Mouse (Mus musculus) right cerebral cortex, postnatal 14 days (tissue): Measurements from ENCODE around the gene 1700030K09Rik.

ENCODE experiments used
- DNase-seq: peaks from one replicate; pipeline ENCODE4 v3.0.0; 2022

1700030K09Rik gene

DNA sequence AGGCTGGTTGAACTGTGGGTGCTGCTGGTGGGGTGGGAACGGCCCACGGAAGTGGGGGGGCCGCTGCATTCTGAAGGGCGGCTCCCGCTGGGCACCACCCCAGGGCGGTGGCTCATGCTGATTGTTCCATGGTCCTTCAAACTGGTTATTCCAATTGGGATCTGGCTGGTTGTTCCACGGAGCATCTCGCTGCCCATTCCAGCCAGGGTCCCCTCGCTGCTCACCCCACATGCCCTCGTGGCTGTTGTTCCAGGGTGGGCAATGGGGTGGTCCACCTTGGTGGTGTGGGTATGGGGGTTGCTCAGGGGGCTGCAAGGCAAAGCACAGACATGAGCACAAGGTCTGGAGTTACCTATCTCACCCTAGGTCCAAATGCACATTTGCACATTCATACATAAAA is 20.5 kb downstream of the 1700030K09Rik start:
- DNase-seq: no peak

- no peak for DNase-seq
Measured at GRCm38 (mm10) chr8:72469243-72469642, 25.6 kb downstream of the 1700030K09Rik start.

- no peak for DNase-seq
Measured at GRCm38 (mm10) chr8:72469984-72470383, 26.3 kb downstream of the 1700030K09Rik start.

DNA sequence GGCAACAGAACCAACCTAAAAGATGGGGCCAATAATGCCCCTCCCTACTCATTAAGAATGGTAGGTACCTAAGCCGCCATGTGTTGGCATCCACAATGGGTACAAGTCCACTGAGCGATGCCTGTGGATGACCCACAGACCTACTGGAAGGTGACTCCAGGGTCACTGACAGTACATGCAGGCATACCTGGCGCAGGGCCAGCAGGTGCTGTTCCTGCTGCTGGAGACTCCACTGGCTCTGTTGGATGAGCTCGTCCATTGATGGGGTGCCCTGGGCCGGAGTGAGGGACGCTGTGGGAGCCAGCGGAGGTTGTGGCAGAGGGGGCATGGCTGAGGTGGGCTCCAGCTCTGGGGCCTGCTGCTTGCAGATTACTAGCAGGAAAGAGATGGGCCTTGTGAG is 27.0 kb downstream of the 1700030K09Rik start:
- DNase-seq: no peak

DNA sequence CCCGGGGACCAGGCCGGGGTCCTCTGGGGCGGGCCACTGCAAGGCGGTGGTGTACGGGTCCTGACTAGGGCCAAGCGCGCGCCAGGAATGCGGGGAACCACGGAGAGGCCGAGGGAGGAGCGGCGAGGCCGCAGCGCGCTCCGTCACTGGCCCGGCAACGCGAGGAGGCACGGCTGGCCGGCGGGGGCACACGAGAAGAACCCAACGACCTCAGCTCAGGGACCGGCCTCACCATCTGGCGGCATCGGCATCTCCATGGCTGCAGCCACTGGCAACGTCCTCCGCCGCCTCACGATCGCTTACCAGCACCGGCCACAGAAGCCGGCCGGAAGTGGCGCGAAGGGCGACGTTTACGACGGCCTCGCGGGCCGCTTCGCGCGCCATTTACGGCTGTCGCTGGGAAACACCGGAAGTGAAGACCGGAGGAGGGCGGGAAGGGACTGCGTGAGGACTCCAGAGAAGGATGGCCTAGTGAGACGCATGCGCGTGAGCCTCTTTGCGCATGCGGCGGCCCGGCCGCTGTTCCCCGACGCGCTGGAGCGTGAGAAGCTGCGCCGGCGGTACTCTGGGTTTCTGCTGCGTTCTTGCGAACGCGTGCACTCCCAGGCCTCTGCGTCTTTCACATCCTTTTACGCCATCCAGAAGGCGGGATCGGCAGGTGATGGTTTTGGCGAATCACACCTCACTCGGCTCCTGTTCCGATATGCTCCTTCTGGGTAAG is 31.3 kb downstream of the 1700030K09Rik start, which contains the start of gene Cherp:
Gene Cherp (minus strand): TSS at position 401 of the 721 bp plus-strand sequence.
- DNase-seq: peak; percentile 96

DNA sequence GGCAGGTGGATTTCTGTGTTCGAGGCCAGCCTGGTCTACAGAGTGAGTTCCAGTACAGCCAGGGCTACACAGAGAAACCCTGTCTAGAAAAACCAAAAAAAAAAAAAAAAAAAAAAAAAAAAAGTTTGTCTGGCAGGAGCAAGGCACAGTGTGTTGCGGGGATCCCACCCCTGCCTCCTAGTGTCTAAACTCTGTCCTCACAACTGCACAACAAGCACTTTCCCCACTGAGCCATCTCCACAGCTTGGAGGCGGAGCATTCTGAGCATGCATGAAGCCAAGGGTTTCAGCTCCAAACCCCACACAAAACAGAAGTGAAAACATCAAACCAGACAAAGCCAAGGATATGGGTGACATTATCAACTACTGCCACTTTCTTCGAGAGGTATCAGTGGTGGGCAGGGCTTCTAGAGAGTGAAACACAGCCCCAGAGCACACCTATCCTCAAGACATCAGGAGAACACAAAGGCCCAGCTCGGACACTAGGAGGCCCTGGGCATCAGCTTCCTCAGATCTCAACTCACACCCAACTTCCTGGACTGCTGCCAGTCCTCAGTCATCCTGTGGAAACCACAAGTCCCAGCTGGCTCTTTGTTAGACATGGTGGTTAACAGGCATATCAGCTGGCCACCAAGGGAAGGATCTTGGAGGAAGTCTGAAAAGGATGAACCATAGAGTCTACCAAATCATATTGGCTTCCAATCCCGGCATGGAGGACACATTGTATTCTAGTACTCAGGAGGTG is 41.9 kb downstream of the 1700030K09Rik start:
- DNase-seq: peak; percentile 60

GRCm38 (mm10) chr8:72487014-72487413 is 43.3 kb downstream of the 1700030K09Rik start:
- DNase-seq: no peak

- no peak for DNase-seq
Measured at GRCm38 (mm10) chr8:72491017-72491416, 47.3 kb downstream of the 1700030K09Rik start.

GRCm38 (mm10) chr8:72491680-72492621 is 48.3 kb downstream of the 1700030K09Rik start, which contains the start of gene Slc35e1:
Gene Slc35e1 (minus strand): TSS chr8:72492614.
- peak; percentile 44 for DNase-seq

DNA sequence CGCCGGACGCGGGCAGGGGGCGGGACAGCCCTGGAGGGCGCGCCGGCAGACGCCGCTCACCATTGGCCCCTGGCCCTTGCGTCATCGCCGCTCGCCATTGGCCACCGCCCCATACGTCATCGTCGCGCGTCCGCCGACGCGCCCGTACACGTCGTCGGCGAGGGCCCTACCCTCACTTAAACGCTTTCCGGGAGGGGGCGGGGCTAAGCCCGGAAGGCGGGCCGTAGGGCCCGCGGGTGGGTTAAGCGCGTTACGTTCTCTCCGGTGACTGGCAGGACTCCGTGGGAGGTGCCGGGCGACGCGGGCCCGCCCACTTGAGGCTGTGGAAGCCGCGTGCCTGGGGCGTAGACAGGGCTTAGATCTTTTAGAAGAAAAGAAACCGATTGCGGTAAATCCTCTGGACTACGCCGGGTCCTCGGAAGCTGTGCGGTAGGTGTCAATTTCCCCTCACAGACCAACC is 49.0 kb downstream of the 1700030K09Rik start:
- peak; percentile 100 for DNase-seq

GRCm38 (mm10) chr8:72493381-72493780 is 49.7 kb downstream of the 1700030K09Rik start:
- no peak for DNase-seq

DNA sequence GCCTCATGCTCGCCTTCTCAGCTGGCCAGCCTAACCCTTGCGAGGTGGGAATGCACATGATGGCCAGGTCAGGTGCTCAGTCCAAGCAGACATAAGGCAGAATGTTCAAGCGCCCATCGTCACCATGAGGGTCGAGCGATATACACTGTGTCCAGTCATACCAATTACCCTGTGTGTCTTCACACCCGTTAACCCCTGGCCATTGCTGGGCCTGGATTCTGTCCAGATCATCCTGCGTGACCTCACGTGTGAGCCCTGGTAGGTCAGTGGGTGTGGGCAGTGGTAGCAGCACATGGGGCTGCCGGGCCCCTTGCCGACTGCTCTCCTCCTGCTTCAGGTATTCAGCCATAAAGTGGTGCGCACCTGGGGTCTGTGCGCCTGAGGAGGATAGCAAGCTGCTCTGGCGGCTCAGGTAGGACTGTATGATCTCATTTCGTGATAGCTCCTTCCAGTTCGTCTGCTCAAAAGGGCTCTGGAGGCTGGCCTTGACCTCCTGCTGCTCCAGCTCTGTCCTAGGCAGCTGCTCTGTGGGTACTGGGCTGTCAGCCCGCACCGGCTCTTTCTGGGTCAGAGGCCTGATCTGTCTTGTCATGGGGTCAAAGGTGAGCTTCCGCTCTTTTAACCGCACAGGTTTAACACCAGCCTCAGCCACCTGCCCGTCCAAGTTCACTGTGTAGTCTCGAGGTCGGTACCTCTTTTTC is 51.9 kb downstream of the 1700030K09Rik start:
- no peak for DNase-seq

DNA sequence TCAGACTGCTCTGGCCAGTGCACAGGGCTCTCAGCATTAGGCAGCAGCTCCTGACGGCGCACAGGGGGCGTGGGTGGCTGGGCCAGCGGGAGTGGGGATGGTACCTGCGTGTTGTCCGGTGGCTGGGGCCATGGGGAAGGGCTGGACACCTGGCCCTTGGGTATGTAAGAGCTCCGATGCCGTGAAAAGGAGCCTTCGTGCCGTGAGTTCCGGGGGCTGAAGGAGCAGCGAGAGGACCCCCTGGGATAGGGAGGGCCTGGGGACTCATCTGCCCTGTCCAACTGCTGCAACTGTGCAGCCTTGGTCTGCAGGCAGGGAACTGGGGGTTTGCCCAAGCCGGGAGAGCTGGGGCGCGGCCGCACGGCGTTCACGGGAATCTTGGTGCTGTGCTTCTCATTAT is 52.5 kb downstream of the 1700030K09Rik start:
- no peak for DNase-seq

GRCm38 (mm10) chr8:72497911-72498310 is 54.2 kb downstream of the 1700030K09Rik start:
- DNase-seq: no peak

DNA sequence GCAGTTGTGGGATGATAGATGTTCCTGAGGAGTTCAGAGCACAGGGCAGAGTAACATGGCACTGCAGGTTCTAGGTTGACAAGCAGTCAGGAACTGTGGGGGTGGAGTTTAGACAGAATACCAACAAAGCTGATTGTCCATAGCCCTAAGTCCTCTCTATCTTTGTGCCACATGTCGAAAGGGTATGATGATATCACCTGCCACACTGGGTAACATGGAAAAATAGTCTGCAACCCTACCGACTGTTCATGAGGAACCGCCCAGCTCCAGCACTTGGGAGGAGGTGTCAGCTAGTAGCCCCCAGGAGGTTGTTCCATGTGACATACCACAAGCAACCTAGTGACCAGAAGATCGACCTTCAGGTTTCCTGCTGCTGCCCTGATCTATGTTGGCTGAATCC is 54.8 kb downstream of the 1700030K09Rik start:
- DNase-seq: no peak

DNA sequence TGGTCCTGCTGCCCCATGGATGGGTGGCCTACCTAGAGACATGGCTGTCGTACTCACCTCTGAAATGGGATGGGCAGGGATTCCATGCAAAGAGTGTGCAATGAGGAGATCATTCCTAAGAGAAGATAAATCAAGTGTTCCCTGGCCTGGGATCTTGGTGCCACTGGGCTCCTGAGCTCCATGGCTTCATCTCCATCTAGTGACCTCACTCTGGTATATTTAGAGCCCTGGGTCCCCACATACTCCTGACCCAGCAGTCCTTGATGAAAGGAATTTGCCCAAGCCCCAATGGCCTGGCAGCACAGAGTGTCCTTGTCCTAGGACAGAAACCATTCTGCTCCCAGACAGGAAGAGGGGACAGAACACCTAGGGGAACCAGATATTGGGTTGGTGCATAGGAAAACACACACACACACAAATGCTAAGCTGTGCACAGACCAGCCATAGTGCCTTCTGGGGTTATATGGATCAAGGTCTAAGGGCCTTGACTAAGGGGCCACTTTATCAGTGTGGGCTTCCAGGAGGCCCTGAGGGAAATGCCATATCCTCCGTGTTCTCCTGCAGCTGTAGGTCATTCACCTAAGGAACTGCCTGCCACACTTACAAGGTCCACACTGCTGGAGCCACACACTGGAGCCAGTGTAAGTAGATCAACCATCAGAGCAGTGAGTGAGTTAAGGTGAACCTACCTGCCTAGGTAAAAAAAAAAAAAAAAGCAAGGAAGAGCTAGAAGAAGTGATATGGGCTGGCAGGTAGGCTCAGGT is 56.0 kb downstream of the 1700030K09Rik start:
- DNase-seq: no peak

DNA sequence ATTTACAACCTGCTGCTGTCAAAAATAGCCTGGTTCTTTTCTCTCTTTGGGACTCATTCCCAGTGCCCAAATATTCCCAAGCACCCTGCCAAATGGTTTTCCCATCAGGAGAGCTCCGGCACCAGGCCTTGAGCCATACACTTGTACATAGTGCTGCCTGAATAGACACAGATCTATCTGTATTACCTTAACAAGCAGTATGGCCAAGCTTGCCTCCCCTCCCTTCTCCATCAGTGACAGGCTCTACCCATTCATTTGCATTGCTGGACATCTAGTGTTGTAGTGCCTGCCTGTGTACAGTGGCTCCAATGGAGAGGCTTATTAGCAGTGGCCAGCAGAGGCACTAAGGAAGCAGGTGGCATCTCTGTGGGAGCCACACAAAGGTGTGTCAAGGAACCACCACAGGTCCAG is 56.8 kb downstream of the 1700030K09Rik start:
- DNase-seq: no peak

- peak; percentile 21 for DNase-seq
Measured at GRCm38 (mm10) chr8:72504137-72504536, 60.5 kb downstream of the 1700030K09Rik start.

DNA sequence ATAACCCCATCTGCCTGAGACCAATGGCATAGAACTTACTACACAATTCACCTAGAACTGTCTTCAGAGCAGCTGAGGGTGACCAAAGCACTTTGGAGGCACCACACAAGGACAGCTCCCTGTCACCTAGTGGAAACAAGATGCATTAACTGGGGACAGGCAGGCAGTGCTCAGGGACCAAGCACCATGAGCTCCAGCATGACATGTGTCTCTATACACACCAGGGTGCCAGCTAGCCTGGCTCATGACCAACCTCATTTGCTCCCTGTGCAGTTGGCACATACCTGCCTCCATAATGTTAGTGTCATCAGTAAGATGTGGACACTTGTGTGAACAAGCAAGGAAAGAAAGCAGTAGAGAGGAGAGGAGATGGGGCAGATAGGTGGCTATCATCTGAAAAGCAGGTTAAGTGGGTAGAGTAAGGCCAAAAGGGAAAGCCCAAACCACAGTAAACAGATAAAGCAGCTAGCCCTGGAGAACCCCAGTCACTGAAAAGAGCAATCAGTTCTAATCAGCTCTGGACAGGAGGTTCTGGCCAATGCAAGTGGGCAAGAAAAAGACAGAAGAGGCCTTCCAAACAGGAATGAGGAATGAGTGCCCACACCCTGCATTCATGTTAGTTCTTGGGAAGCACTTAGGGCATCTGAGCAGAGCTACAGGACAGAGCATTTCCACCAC is 61.1 kb downstream of the 1700030K09Rik start:
- no peak for DNase-seq

DNA sequence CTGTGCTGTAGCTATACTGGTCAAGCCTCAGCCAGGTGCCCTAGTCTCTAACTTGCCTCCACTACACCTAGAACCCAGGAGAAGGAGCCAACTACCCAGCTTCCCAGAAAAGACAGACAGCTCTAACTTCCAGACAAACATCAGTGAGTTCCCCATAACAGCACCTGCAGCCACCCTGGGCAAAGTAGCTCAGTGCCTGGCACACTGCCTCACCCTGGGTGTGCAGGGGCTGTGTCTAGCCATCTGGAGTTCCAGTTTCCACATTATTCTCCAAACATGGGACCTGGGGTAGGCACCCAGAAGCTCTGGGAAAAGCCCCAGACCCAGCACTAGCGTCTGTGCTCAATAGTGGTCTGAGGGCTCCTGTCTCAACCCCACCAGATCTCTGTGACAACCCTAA is 63.8 kb downstream of the 1700030K09Rik start:
- DNase-seq: no peak
